Mouse (Mus musculus): Measurements from ENCODE around the gene Gpr37. TPM values are rescaled to one million over a fixed set of nuclear protein-coding genes. Genes with fewer than 3 reads are reported as not detected.

Gpr37 gene
- total RNA-seq (2014; rRNA removed; ENCODE audit: low replicate concordance) = 0.27 TPM in 2 replicates
- 0.29 and 0.44 TPM in 2 replicates for polyA plus RNA-seq (2015; fragmentation: Nextera tagmentation; extraction: Ambion mirVana)

DNA sequence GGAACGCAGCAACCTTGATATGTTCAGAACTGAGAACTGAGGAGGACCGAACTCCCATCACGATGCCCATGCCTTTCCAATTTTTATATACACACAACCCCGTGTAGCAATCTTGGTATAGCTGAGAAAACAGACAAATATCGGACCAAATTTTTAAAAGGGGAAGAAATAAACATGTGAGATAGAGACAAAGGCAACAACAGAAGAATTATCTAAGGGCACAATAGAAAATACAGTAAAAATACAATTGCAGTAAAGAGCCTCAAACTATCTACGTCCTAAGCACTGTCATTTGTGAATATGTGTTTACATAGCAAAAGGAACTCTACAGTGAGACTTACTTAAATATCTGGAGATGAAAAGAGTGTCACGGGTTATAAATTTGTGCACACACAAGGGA is at the start of gene Gpr37:
Gene Gpr37, minus strand, starts transcription at position 101 of the 400 bp plus-strand sequence.
- no peaks in the 10 kb centered on the region for H3K36me3 ChIP-seq (replicated peaks; ENCODE audit: control insufficient read depth, insufficient read depth, low read length)
- H3K4me3 ChIP-seq (ENCODE audit: low read depth, low read length) = peak within 1 kb of the TSS; percentile 54
- no peak for DNase-seq (ENCODE audit: low spot score)
- no peak for ATAC-seq (ENCODE audit: insufficient read depth, low read depth)
- H3K27me3 ChIP-seq (ENCODE audit: control insufficient read depth, insufficient read depth, low read length) = peaks cover 17% of the 10 kb centered on the region
- no peak for TF ChIP-seq EP300 (IDR thresholded peaks at IDR 0.05; ENCODE audit: low read depth)
- TF ChIP-seq CTCF (IDR thresholded peaks at IDR 0.05; ENCODE audit: low read depth) = no peak
- H3K9me3 ChIP-seq (replicated peaks; ENCODE audit: control insufficient read depth, low read length) = no peaks in the 10 kb centered on the region
- H3K9ac ChIP-seq (replicated peaks; ENCODE audit: low read depth, low read length) = no peak within 1 kb of the TSS; the same call in 1 of the 2 replicates
- no peak within 1 kb of the TSS for H3K27ac ChIP-seq (ENCODE audit: low read depth)
- 26% methylated on average over 7 of the region's 7 CpGs for WGBS
- H3K4me1 ChIP-seq (ENCODE audit: control insufficient read depth, insufficient read depth) = peaks cover 9% of the 10 kb centered on the region
- H3K4me2 ChIP-seq (ENCODE audit: low read depth, low read length) = peak within 1 kb of the TSS; percentile 96

GRCm38 (mm10) chr6:25736533-25736932 is 46.0 kb upstream of the Gpr37 start:
- H3K4me3 ChIP-seq (ENCODE audit: low read depth, low read length) = no peak overlapping the region
- H3K36me3 ChIP-seq (replicated peaks; ENCODE audit: control insufficient read depth, insufficient read depth, low read length) = no peaks in the 10 kb centered on the region
- no peak overlapping the region for H3K27ac ChIP-seq (ENCODE audit: low read depth)
- TF ChIP-seq CTCF (IDR thresholded peaks at IDR 0.05; ENCODE audit: low read depth) = no peak
- no peak for TF ChIP-seq EP300 (IDR thresholded peaks at IDR 0.05; ENCODE audit: low read depth)
- no peak overlapping the region for H3K4me2 ChIP-seq (ENCODE audit: low read depth, low read length)
- no peaks in the 10 kb centered on the region for H3K9me3 ChIP-seq (replicated peaks; ENCODE audit: control insufficient read depth, low read length)
- no peak overlapping the region for H3K9ac ChIP-seq (replicated peaks; ENCODE audit: low read depth, low read length)
- DNase-seq (ENCODE audit: low spot score) = no peak
- ATAC-seq (ENCODE audit: insufficient read depth, low read depth) = no peak
- H3K4me1 ChIP-seq (ENCODE audit: control insufficient read depth, insufficient read depth) = no peaks in the 10 kb centered on the region
- H3K27me3 ChIP-seq (ENCODE audit: control insufficient read depth, insufficient read depth, low read length) = no peaks in the 10 kb centered on the region

GRCm38 (mm10) chr6:25726560-25726959 is 36.0 kb upstream of the Gpr37 start:
- no peaks in the 10 kb centered on the region for H3K9me3 ChIP-seq (replicated peaks; ENCODE audit: control insufficient read depth, low read length)
- no peaks in the 10 kb centered on the region for H3K4me1 ChIP-seq (ENCODE audit: control insufficient read depth, insufficient read depth)
- no peak overlapping the region for H3K9ac ChIP-seq (replicated peaks; ENCODE audit: low read depth, low read length)
- no peak overlapping the region for H3K4me3 ChIP-seq (ENCODE audit: low read depth, low read length)
- TF ChIP-seq CTCF (IDR thresholded peaks at IDR 0.05; ENCODE audit: low read depth) (no peak), EP300 (IDR thresholded peaks at IDR 0.05; ENCODE audit: low read depth) (no peak)
- ATAC-seq (ENCODE audit: insufficient read depth, low read depth) = no peak
- DNase-seq (ENCODE audit: low spot score) = no peak
- H3K27ac ChIP-seq (ENCODE audit: low read depth) = no peak overlapping the region
- H3K27me3 ChIP-seq (ENCODE audit: control insufficient read depth, insufficient read depth, low read length) = no peaks in the 10 kb centered on the region
- no peaks in the 10 kb centered on the region for H3K36me3 ChIP-seq (replicated peaks; ENCODE audit: control insufficient read depth, insufficient read depth, low read length)
- WGBS = 49% methylated on average over 1 of the region's 1 CpGs
- H3K4me2 ChIP-seq (ENCODE audit: low read depth, low read length) = no peak overlapping the region

DNA sequence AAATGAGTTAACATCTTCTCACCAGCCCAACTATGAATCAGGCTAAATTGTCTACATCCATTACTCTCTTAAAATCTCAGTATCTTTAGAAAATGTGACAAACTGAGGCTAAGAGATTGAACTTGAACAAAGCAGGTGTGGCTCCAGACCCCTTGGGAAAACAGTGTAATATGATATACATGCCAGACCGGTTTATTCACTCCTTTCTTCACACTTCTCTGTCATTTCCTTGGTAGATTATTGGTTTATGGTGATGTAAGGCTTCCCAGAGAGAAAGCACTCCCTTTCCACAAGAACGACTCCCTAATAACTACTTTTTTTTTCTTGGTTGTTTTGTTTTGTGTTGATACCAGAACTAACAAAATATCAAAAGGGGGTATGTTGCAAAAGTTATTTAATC is 20.1 kb upstream of the Gpr37 start:
- no peak overlapping the region for H3K4me2 ChIP-seq (ENCODE audit: low read depth, low read length)
- H3K27ac ChIP-seq (ENCODE audit: low read depth) = no peak overlapping the region
- no peaks in the 10 kb centered on the region for H3K4me1 ChIP-seq (ENCODE audit: control insufficient read depth, insufficient read depth)
- DNase-seq (ENCODE audit: low spot score) (no peak), ATAC-seq (ENCODE audit: insufficient read depth, low read depth) (no peak)
- no peak for TF ChIP-seq EP300 (IDR thresholded peaks at IDR 0.05; ENCODE audit: low read depth)
- TF ChIP-seq CTCF (IDR thresholded peaks at IDR 0.05; ENCODE audit: low read depth) = no peak
- no peaks in the 10 kb centered on the region for H3K36me3 ChIP-seq (replicated peaks; ENCODE audit: control insufficient read depth, insufficient read depth, low read length)
- no peak overlapping the region for H3K9ac ChIP-seq (replicated peaks; ENCODE audit: low read depth, low read length)
- 25% methylated on average over 2 of the region's 2 CpGs for WGBS
- H3K4me3 ChIP-seq (ENCODE audit: low read depth, low read length) = no peak overlapping the region
- H3K27me3 ChIP-seq (ENCODE audit: control insufficient read depth, insufficient read depth, low read length) = no peaks in the 10 kb centered on the region
- no peaks in the 10 kb centered on the region for H3K9me3 ChIP-seq (replicated peaks; ENCODE audit: control insufficient read depth, low read length)

- H3K4me3 ChIP-seq (ENCODE audit: low read depth, low read length) = no peak overlapping the region
- no peak overlapping the region for H3K27ac ChIP-seq (ENCODE audit: low read depth)
- H3K4me2 ChIP-seq (ENCODE audit: low read depth, low read length) = no peak overlapping the region
- WGBS = 34% methylated on average over 6 of the region's 6 CpGs
- no peak overlapping the region for H3K9ac ChIP-seq (replicated peaks; ENCODE audit: low read depth, low read length)
- ATAC-seq (ENCODE audit: insufficient read depth, low read depth) = no peak
- H3K27me3 ChIP-seq (ENCODE audit: control insufficient read depth, insufficient read depth, low read length) = no peaks in the 10 kb centered on the region
- no peaks in the 10 kb centered on the region for H3K36me3 ChIP-seq (replicated peaks; ENCODE audit: control insufficient read depth, insufficient read depth, low read length)
- H3K9me3 ChIP-seq (replicated peaks; ENCODE audit: control insufficient read depth, low read length) = no peaks in the 10 kb centered on the region
- DNase-seq (ENCODE audit: low spot score) = peak; percentile 18
- TF ChIP-seq CTCF (IDR thresholded peaks at IDR 0.05; ENCODE audit: low read depth) = peak; percentile 60
- no peak for TF ChIP-seq EP300 (IDR thresholded peaks at IDR 0.05; ENCODE audit: low read depth)
- H3K4me1 ChIP-seq (ENCODE audit: control insufficient read depth, insufficient read depth) = no peaks in the 10 kb centered on the region
These were observed 18.8 kb upstream of the Gpr37 start for GRCm38 (mm10) chr6:25709250-25709895.

DNA sequence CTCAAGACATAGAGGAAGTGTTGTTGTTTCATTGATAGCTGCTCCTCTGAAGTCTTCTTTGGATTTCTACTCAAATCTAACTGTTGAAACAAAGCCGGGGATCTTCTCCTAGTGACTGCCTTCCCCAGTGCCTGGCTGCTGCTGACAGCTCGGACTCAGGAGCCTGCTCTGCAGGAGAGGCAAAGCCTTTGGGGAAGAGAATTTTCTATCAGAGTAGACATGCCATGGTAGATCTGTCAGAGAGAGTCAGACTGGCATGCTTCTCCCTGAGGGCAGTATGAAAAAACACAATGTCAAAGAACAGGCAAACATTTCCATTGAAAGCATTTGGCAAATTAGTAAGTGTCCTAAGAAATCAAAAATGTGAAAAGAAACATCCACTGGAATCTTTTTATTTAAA is 9.4 kb upstream of the Gpr37 start:
- no peaks in the 10 kb centered on the region for H3K27me3 ChIP-seq (ENCODE audit: control insufficient read depth, insufficient read depth, low read length)
- H3K4me1 ChIP-seq (ENCODE audit: control insufficient read depth, insufficient read depth) = no peaks in the 10 kb centered on the region
- no peak overlapping the region for H3K27ac ChIP-seq (ENCODE audit: low read depth)
- H3K9ac ChIP-seq (replicated peaks; ENCODE audit: low read depth, low read length) = no peak overlapping the region
- H3K4me3 ChIP-seq (ENCODE audit: low read depth, low read length) = no peak overlapping the region
- DNase-seq (ENCODE audit: low spot score) (no peak), ATAC-seq (ENCODE audit: insufficient read depth, low read depth) (no peak)
- H3K9me3 ChIP-seq (replicated peaks; ENCODE audit: control insufficient read depth, low read length) = no peaks in the 10 kb centered on the region
- WGBS = 21% methylated on average over 2 of the region's 2 CpGs
- no peaks in the 10 kb centered on the region for H3K36me3 ChIP-seq (replicated peaks; ENCODE audit: control insufficient read depth, insufficient read depth, low read length)
- no peak overlapping the region for H3K4me2 ChIP-seq (ENCODE audit: low read depth, low read length)
- TF ChIP-seq CTCF (IDR thresholded peaks at IDR 0.05; ENCODE audit: low read depth) = no peak
- no peak for TF ChIP-seq EP300 (IDR thresholded peaks at IDR 0.05; ENCODE audit: low read depth)
